Mouse (Mus musculus) thymus, postnatal 4 days (tissue): ENCODE data around the gene Sprtn.

Experiments
- DNase-seq: peaks from one replicate; pipeline ENCODE4 v3.0.0; 2021

Sprtn gene

DNA sequence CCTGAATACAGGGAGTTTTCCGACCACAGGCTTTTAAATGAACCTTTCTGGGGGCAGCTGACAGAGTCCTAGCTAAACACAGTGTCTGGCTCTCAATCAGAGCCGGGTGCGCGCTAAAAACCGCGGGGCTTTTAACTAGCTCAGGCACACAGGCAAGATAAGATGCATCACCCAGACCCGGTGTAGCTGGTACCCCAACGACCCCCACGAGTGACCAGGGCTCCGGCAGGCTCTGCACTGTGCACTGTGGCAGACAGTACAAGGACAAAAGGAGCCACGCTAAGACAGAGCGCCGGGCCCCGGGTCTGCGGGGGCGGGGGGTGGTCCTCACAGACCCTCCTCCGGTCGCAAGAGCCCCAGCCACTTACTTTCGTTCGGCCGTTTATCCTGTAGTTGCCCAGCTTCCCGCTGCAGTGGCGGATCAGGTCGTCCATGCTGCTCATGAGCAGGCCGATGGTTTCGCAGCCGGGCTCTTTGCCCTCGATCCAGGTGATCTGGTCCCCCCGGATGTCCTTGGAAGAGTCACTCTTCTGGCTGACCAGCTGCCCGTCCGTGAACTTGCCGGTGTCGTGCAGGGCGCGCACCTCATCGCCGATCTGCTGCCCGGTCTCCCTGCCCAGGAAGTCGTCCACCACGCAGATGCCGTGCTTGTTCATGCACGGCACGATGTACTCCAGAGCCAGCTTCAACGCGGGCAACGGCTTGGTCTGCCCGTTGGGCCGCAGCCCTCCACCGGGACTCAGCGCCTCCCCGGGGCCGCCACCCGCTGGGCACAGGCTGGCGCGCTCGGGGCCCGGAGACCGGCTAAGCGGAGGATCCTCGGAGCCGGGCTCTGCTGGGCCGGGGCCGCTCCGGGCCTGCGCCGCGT is 50.4 kb downstream of the Sprtn start:
- DNase-seq: peak; percentile 70

DNA sequence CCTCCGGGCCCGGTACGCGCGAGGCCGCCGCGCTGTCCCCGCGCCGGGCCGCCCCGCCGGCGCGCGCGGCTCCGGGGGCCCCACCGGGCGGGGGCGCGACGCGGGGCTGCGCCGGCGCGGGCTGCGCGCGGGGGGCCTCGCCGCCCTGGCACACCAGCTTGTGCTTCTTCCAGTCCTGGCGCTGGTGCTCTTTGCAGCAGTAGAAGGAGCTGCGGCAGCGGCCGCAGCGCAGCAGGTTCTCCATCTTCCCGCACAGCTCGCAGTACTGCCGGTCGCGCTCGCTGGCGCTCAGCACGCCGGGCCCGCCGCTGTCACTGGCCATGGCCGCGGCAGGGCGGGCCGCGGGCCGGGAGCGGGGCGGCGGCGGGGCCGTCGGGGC is 51.0 kb downstream of the Sprtn start:
- DNase-seq: peak; percentile 56

DNA sequence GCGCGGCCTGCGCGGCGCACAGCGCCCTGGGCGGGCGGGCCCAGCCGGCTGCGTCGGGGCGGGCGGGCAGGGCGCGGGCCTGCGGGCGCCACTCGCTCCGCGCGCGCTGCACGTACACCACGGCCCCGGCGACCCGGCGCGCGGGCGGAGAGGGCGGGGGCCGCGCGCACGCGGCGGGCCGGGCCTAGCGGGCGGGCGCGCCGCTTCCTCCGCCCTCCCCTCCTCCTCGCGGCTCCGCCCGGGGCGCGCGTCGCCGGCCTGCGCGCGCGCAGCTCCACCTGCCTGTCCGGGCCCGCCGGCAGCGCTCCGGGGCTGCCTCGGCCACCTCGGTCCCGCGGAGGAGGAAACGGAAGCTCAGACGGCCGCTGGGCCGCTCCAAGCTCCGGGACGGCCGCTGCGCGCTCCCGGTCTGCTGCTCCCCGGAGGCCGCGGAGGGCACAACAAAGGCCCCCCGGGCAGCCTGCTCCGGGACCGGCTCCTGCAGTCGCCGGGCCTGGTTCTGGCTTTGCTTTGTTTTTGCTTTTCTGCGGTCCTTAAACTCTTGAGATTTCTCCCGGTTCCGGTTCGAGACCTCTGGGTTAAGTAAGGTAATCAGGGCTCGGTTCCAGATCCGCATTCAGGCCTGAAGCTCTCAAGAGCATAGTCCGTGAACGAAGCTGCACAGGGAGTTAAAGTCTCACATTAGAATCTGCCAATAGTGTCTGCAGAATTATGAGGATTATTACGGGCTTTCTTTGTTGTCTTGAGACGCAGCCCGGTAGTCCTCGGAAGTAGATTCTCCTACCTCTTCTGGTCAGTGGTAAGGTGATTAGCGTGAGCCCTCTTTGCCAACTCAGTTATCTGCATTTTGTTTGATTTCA is 51.8 kb downstream of the Sprtn start, which contains the start of gene Egln1:
Egln1 (minus strand) TSS at position 116 of the 860 bp plus-strand sequence.
- DNase-seq: peak; percentile 86

DNA sequence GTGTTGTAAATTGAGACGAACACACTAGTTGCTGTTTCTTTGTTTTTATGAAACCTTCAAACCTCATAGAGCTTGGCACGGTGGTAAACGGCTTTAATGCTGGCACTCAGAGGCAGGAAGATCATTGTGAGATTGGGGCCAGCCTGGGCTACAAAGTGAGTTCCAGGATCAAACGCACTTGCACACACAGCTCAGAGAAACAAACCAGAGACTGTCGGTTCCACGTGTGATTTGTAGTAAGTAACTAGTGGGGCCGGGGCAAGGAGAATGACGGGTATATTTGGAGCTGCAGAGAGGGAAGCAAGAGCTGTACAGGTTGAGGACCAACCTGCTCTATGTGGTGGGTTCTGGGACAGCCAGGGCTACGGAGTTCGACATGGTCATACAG is 52.4 kb downstream of the Sprtn start:
- DNase-seq: peak; percentile 45

DNA sequence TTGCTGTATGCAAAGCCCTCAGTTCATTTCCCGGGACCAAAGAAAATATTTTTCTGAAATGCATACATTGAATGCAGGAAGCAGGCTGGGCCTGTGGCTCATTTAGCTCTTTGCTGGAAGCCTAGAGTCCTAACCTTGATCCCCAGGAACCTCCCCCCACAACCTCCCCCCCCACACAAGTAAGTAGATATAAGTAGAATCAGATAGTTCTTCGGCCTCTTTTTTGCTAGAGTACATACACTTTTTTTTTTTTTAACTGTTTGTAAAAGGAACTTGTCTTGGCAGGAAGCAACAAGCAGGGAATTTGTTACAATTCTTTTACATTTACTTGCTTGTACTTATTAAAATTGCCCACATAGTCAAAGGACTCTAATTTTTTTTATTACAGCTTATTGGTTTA is 53.2 kb downstream of the Sprtn start:
- no peak for DNase-seq

DNA sequence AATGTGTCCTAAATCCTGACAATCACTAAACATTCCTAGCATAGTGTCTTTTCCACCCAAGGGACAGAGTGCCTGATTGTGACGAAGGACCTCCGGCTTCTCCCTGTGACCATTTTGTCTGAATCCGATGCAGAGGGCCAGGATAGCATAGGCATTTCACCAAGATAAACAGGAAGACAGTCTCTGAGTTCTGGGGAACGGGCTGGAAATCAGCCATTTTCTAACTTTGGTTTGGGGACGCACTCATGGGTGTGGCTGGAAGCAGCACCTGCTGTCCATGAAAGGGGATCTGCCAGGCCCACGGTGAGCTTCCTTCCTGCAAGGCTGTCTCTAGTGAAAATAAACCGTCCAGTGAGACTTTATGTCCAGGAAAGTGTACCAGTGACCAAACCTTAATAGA is 55.5 kb downstream of the Sprtn start:
- no peak for DNase-seq

DNA sequence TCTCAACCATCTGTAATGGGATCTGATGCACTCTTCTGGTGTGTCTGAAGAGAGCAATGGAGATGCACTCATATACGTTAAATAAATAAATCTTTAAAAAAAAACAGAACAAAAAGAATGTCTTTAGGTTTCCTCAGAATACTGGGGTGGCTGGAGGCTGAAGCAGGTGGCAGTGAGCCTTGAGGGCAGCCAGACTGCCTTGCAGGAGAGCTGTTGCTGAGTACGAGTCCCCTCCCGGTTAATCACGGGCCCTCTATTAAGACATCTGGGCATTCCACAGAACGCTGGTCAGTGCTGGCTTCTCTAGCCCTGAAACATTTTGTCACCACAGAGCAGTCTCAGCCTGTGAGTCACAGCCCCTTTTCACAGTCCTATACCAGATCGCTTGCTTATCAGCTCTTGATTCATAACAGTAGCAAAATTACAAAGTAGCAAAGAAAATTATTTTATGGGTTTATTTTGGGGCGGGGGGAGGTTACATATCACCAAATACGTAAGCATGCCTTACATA is 56.9 kb downstream of the Sprtn start:
- no peak for DNase-seq
